Mouse (Mus musculus): ENCODE results near the gene Itch. TPM values are rescaled to one million over a fixed set of nuclear protein-coding genes. Genes with fewer than 3 reads are reported as not detected.
"Not testable (repeated sequence)": the region's sequence is repeated elsewhere in the genome, so short reads cannot be mapped to it uniquely, and the experiment has no call there.

The Itch gene
- total RNA-seq (2021), result 49.8 and 53.0 TPM in 2 replicates
- long read RNA-seq, full-length matches to known transcripts, result 8 of 19 reads
- long read RNA-seq, partial matches to known transcripts, result 6 of 19 reads
- long read RNA-seq, other reads (novel, unspliced or antisense), result 5 of 19 reads

DNA sequence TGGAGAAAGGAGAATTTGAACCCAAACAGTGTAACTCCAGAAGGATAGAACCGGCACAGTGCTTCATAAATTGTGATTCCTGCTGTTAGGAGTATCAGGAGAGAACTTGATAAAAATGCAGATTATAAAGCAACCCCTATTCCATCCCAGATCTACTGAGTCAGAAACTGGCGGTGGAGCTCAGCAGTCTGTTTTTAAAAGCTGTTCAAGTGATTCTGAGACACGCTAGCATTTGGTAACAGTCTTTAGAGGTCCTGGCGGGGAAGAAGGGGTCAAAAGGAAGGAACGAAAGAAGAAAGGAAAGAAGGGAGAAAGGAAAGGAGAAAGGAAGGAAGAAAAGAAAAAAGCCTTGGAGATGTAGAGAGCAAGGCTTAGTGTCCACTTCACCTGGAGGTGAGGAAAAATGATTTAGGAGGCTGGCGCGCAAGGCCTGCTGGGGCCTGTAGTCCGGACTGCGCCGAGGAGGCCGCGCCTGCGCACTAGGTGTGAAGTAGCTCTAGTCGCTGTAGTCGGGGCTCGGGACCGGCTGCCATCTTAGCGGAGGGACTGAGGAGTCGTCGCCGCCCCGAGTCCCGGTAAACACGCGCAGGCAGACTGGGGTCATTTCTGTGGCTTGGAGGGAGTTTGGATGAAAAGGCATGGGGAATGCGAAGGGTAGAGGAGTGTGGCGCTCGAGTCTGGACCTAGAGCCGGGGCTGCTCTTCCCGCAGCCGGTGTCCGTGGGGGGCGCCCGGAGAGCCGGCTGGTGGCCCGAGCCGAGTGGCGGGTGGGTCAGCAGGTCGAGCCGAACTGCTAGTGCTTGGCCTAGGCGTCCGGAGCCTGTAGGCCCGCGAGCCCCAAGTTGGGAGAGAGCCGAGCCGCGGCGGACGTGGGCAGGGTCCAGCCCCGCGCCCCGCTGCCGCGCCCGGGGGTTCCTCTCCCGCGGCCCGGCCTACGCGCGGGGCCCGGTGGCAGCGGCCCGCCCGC, at the start of gene Itch:
Itch (plus strand) TSS at position 499 of the 966 bp plus-strand sequence.
- peak; percentile 94 for DNase-seq

DNA sequence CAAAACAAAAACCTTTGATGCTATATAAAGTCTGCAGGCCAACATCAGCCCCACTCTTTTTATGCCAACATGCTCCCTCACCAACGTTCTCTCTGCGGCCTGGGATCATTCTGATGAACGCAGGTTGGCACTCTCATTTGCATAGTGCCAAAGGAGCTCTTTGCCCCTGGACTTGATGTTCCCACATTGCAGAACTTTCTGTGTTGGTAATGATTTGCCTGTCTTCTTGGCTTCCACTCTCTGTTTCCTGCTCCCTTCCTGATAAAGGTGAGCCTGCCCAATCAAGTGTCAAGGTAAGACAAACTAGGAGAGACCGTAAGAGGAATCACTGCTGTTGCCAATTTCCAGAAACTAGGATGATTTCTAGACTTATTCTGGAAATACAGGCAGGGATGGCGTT, 48.8 kb upstream of the Itch start:
- no peak for DNase-seq

- DNase-seq, result no peak
Observed at GRCm38 (mm10) chr2:155086328-155086727, 47.0 kb upstream of the Itch start.

GRCm38 (mm10) chr2:155088264-155088663, 45.0 kb upstream of the Itch start:
- DNase-seq, result no peak

DNA sequence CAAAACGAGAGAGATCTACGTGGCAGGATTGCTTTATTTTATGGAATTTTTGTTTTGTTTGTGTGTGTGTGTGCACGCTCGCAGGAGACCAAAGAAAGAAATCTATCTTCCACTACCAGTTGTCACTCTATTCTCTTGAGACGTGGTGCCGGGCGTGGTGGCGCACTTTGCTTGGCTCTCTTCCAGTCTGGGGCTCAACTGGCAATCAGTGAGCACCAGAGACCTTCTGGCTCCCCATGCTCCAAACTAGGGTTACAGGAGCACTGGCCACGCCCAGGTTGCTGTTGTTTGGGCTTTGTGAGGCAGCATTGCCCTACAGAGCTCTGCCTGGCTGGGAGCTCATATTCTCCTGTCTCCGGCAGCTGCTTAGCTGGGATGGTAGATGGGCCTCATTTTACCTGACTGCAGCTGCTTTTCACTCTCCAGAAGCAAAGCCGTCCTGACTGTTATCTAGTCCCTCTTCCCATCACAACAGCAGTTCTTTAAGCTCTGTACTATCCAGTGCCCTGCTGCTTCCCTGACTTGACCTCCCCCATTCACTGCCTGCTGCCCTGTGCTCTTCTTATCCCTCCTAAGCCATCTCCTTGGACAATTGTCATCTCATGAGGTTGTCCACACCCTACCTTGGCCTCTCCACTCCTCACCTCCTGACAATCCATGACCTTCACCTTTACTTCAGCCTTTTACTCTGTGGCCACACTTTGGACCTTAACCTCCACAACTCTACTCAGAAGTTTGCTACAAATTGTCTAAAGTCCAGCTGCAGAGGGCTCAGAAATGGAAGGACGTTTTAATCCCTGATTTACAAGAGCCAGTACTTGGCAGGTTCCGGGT, 42.2 kb upstream of the Itch start:
- DNase-seq, result peak; percentile 38

DNA sequence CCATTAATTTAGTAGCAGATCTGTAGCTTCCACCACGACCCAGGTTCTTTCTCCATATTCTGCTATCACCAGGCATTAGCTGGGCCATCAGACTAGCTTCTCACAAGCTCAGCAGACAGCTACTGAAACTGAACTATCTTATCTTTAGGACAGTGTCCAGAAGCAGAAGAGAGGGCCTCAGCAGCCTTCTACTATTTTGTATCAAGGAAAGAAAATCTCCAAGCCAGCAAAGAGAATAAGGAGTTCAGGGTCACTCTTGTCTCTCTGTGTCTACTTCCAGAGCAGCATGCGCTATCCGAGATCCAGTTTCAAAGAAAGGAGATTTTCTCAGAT, 41.6 kb upstream of the Itch start:
- no peak for DNase-seq

- DNase-seq, result no peak
Observed at GRCm38 (mm10) chr2:155093418-155093817, 39.9 kb upstream of the Itch start.

DNA sequence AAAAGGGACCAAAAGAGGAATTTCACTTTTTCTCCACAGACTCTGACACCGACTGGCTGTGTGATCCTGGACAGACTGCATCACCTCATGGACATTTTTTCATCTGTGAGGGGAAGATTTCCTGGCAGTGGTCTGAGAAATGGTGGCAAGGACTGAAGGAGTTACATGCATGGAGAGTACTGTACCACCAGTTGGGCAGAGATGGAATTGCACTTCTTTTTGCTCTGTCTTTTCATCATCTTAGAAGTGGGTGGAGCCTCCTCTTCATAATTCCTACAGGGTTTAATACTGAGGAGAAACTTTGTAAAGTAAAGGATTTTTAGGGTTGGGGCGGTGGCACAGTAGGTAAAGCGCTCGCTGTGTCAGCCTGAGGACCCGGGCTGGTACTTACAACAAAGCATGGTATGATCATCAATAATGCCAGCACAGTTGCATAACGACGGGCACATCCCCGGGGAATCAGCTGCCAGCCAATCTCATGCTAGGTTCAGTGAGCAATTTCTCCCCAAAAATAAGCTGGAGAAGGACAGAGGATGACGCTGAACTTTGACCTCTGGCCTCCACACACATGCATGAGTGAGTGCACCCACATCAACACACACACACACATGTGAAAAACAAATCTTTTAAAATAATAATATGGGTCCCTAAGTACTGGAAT, 34.5 kb upstream of the Itch start:
- DNase-seq, result peak; percentile 10

DNA sequence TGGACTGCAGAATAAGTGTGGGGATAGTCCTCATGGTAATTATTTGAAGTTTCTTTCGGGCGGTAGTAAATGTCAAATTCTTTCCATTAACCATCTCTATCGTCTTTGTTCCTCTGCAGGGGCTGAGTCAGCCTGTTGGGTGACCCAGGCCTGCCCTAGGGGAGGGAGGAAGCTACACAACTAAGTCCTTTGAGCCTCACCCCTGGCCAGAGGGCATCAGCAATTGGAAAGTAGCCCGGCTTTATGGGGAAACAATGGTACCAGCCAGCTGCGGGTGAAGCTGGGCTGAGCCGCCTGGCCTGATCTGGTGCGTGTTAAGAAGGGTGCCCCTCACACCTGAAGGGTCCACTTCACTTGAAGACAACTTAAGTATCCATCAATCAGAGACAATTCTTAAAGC, 33.9 kb upstream of the Itch start:
- peak; percentile 20 for DNase-seq

GRCm38 (mm10) chr2:155099994-155100795, 33.1 kb upstream of the Itch start:
- no peak for DNase-seq

DNA sequence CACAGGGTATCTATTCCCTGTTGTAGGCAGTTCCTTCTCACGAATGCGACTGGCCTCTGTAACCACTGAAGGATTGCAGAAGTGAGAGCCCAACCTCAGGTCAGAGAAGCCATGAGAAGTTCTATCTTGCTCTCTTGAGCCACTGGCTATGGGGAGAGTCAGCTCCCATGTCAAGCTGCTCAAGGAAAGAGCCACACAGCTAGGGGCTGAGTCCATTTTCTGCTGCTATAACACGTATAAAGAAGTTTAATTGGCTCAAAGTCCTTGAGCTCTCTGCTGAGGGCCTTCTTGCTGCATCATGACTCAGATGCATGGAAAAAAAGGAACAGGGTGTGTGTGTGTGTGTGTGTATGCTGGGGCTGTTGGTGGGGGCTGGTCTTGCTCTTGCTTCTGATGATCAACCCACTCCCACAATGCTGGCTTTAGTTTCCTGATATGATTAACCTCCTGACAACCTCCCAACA, 32.5 kb upstream of the Itch start:
- no peak for DNase-seq

DNA sequence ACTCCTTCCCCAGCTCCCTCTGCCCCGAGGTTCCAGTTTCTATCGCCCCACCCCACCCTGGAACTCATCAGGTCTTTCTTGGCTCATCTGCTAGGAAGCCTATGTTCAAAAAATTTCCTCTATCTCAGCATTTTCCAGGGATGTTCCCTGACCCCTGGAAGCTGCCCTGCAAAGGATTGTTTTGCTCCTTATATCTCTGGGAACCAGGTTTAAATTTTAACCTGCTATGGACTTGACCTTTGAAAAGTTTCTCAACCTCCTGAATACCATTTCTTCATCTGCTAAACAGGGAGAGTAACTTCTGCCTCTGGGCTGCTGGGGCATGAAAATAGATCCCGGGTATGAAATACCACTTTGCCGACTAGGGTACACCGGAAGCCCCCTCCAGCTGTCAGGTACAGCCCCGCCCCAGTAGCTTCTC, 31.5 kb upstream of the Itch start:
- DNase-seq, result no peak

GRCm38 (mm10) chr2:155103607-155104006, 29.7 kb upstream of the Itch start:
- no peak for DNase-seq

- not testable (repeated sequence) for DNase-seq
Observed at GRCm38 (mm10) chr2:155107276-155107675, 26.0 kb upstream of the Itch start.

GRCm38 (mm10) chr2:155115216-155115830, 18.0 kb upstream of the Itch start:
- DNase-seq, result no peak

GRCm38 (mm10) chr2:155133977-155134860, 910 bp downstream of the Itch start:
- no peak for DNase-seq

DNA sequence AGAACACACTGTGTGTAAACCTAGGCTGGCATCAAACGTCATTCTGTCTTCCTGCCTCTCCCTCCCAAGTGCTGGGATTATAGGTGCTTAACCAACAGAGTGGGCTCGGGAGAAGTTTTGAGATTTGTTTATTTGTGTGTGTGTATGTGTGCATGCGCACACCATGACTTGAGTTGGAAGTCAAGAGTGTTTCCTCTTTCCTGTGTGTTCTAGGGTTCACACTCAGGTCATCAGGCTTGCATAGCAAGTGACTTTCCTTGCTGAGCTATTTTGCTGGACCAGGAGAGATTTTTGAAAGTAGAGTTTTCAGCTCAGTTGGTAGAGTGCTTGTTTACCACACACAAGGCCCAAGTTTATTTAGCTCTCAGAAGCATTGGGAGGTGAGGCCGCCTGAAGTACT, 1.8 kb downstream of the Itch start:
- no peak for DNase-seq

- DNase-seq, result no peak
Observed at GRCm38 (mm10) chr2:155135534-155135933, 2.2 kb downstream of the Itch start.

DNA sequence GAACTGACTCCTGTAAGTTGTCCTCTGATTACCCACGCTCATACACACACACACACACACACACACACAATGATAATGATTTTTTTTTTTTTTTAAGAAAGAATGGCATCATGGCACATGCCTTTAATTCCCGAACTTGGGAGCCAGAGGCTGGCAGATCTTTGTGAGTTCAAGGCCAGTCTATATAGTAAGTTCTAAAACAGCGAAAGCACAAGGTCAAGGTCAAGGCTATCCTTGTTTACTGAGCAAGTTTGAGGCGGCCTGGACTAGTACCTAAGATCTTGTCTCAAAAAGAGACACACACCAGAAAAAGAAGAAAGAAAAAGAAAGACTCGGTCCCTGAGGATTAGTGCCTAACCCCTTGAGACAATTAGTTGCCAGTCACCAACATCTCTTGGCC, 7.7 kb downstream of the Itch start:
- DNase-seq, result no peak

DNA sequence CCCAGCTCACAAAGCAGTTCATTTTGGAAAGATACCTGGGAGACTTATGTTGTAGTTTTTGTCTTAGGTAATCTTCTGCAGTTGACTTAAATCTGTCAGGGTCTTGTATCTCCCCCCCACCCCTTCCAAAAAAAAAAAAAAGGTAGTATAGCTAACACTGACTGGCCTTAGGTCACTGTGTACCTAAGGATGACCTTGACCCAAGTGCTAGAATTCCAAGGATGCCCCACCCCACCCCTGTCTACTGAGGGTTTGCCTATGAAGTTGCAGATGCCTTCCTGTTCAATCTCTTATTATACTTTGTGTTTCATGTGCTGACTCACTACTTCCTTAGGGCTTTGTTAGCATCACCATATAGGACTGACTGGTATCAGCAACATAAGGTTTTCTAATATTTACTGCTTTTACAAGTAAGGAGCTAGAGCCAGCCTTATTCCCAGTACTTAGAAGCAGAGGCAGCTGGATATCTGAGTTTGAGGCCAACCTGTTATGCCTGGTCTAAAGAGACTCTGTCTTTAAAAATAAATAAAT, 8.8 kb downstream of the Itch start:
- DNase-seq, result no peak

All from adrenal gland, postnatal 25 days (tissue).